Mouse (Mus musculus) myocyte (in vitro differentiated cells): Measurements from ENCODE around the gene Sall1. TPM values are rescaled to one million over a fixed set of nuclear protein-coding genes. Genes with fewer than 3 reads are reported as not detected.

Experiments used
- H3K27me3 ChIP-seq: one replicate; pipeline ENCODE4 v1.6.1; 2011; ENCODE audit not compliant: control insufficient read depth, insufficient read depth, insufficient read length
- H3K36me3 ChIP-seq: one replicate; pipeline ENCODE4 v1.6.1; 2011; ENCODE audit not compliant: control insufficient read depth, insufficient read depth
- H3K4me2 ChIP-seq: one replicate; pipeline ENCODE4 v1.6.1; 2011; ENCODE audit warnings: low read depth, control low read depth
- H3K4me3 ChIP-seq: one replicate; pipeline ENCODE4 v1.5.1; 2011; ENCODE audit warnings: mild to moderate bottlenecking, control low read depth, moderate library complexity
- H3K79me2 ChIP-seq: one replicate; pipeline ENCODE4 v1.6.1; 2011; ENCODE audit not compliant: control insufficient read depth, insufficient read depth
- H3ac ChIP-seq: one replicate; pipeline ENCODE4 v1.6.1; 2011; ENCODE audit not compliant: control insufficient read depth, insufficient read length
- CEBPB ChIP-seq: IDR thresholded peaks from 2 replicates; pipeline ENCODE4 v1.6.1; 2011; ENCODE audit warnings: mild to moderate bottlenecking, moderate library complexity; ENCODE audit not compliant: poor library complexity, insufficient read depth, severe bottlenecking
- E2F4 ChIP-seq: IDR thresholded peaks from one replicate; pipeline ENCODE4 v1.6.1; 2011; ENCODE audit warnings: mild to moderate bottlenecking, control low read depth, moderate library complexity; ENCODE audit not compliant: insufficient read depth
- MAX ChIP-seq: IDR thresholded peaks from one replicate; pipeline ENCODE4 v1.6.1; 2011; ENCODE audit warnings: low read depth, mild to moderate bottlenecking, control low read depth
- MYOD1 ChIP-seq, 3 experiments: IDR thresholded peaks; one replicate each; pipeline ENCODE4 v1.6.1; 2011; ENCODE audit warnings: control low read depth in 2 of 3, low read depth in 2 of 3, mild to moderate bottlenecking in 2 of 3, moderate library complexity in 1 of 3; ENCODE audit not compliant: insufficient read length in 2 of 3, control insufficient read depth in 1 of 3
- MYOG ChIP-seq, 3 experiments: IDR thresholded peaks; one replicate each; pipeline ENCODE4 v1.6.1; 2011; ENCODE audit warnings: control low read depth in 2 of 3, low read depth in 2 of 3, mild to moderate bottlenecking in 2 of 3; ENCODE audit not compliant: insufficient read length in 2 of 3, control insufficient read depth in 1 of 3, insufficient read depth in 1 of 3
- POLR2A ChIP-seq: IDR thresholded peaks from one replicate; pipeline ENCODE4 v1.6.1; 2011; ENCODE audit warnings: low read depth, mild to moderate bottlenecking, control low read depth, moderate library complexity; ENCODE audit not compliant: insufficient read length
- POLR2AphosphoS2 ChIP-seq: IDR thresholded peaks from one replicate; pipeline ENCODE4 v1.6.1; 2011; ENCODE audit warnings: low read depth, control low read depth; ENCODE audit not compliant: insufficient read length
- REST ChIP-seq: IDR thresholded peaks from one replicate; pipeline ENCODE4 v1.6.1; 2011; ENCODE audit warnings: mild to moderate bottlenecking, control low read depth, moderate library complexity; ENCODE audit not compliant: insufficient read depth, insufficient read length
- SRF ChIP-seq: IDR thresholded peaks from one replicate; pipeline ENCODE4 v1.6.1; 2011; ENCODE audit warnings: low read depth; ENCODE audit not compliant: control insufficient read depth, insufficient read length
- TCF12 ChIP-seq: IDR thresholded peaks from one replicate; pipeline ENCODE4 v1.6.1; 2011; ENCODE audit warnings: mild to moderate bottlenecking, control low read depth; ENCODE audit not compliant: poor library complexity, insufficient read depth, severe bottlenecking
- TCF3 ChIP-seq: IDR thresholded peaks from one replicate; pipeline ENCODE4 v1.6.1; 2011; ENCODE audit warnings: low read depth, control low read depth; ENCODE audit not compliant: insufficient read length
- USF1 ChIP-seq: IDR thresholded peaks from one replicate; pipeline ENCODE4 v1.6.1; 2011; ENCODE audit warnings: low read depth, mild to moderate bottlenecking, control low read depth, moderate library complexity
- polyA plus RNA-seq: library from polyadenylated mRNA; unstranded; fragments of >200 nt; fragmentation: generic; extraction: Trizol; gene quantifications from one replicate; pipeline ENCODE4 v1.2.1, GENCODE M21; 2012; ENCODE audit warnings: missing spikeins

Gene Sall1
- polyA plus RNA-seq, 1 experiment, result not detected

GRCm38 (mm10) chr8:89046639-89047348 is 2.8 kb upstream of the Sall1 start:
- H3K4me2 ChIP-seq, result no peak overlapping the region
- H3K4me3 ChIP-seq, result no peak overlapping the region

DNA sequence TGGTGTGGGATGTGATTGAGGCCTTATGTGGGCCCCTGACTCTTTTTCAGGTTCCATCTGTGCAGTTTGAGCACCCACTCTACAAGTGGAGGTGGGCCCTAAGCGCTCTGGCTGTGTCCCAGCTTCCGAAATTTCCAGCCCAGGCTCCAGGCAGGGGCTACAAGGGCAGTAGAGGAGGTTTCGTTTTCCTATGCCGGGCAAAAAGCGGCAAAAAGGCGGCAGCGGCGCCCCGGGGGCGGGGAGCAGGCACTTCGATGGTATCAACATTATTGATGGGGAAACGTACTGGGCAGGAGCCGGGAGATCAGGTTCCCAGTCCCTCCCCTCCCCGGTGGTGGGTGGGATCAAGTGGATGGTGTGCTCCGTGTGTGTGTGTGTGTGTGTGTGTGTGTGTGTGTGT is 2.3 kb upstream of the Sall1 start:
- peaks cover 15% of the 10 kb centered on the region for H3K27me3 ChIP-seq
- no peaks in the 10 kb centered on the region for H3K36me3 ChIP-seq
- H3ac ChIP-seq, result no peak overlapping the region
- no peak overlapping the region for H3K4me3 ChIP-seq
- H3K4me2 ChIP-seq, result no peak overlapping the region
- H3K79me2 ChIP-seq, result no peaks in the 10 kb centered on the region
- TF ChIP-seq MYOG (IDR thresholded peaks at IDR 0.05; ENCODE audit: control insufficient read depth in 1 of 3, insufficient read depth in 1 of 3, insufficient read length in 2 of 3, low read depth in 2 of 3) (no peak), REST (no peak), TCF3 (no peak), USF1 (no peak)

More at GRCm38 (mm10) chr8:89046639-89047348, 2.8 kb upstream of the Sall1 start:
- H3K27me3 ChIP-seq, result peaks cover 15% of the 10 kb centered on the region
- H3ac ChIP-seq, result no peak overlapping the region
- no peak for TF ChIP-seq REST
- TF ChIP-seq POLR2A, result no peak
- TF ChIP-seq POLR2AphosphoS2, result no peak
- no peak for TF ChIP-seq TCF3
- no peak for TF ChIP-seq MYOG (IDR thresholded peaks at IDR 0.05; ENCODE audit: control insufficient read depth in 1 of 3, insufficient read depth in 1 of 3, insufficient read length in 2 of 3, low read depth in 2 of 3)
- no peak for TF ChIP-seq SRF
- no peak for TF ChIP-seq MAX
- TF ChIP-seq E2F4, result no peak
- TF ChIP-seq TCF12, result no peak
- no peak for TF ChIP-seq CEBPB
- TF ChIP-seq MYOD1 (IDR thresholded peaks at IDR 0.05; ENCODE audit: control insufficient read depth in 1 of 3, insufficient read length in 2 of 3, low read depth in 2 of 3), result no peak
- TF ChIP-seq USF1, result no peak
- H3K79me2 ChIP-seq, result no peaks in the 10 kb centered on the region
- H3K36me3 ChIP-seq, result no peaks in the 10 kb centered on the region

GRCm38 (mm10) chr8:89045726-89046125 is 1.8 kb upstream of the Sall1 start:
- Histone ChIP-seq H3K36me3 (no peaks in the 10 kb centered on the region), H3ac (no peak overlapping the region), H3K4me3 (no peak overlapping the region), H3K27me3 (peaks cover 15% of the 10 kb centered on the region), H3K79me2 (no peaks in the 10 kb centered on the region), H3K4me2 (no peak overlapping the region)
- TF ChIP-seq SRF, result no peak
- no peak for TF ChIP-seq TCF12
- TF ChIP-seq MAX, result no peak
- TF ChIP-seq E2F4, result no peak
- TF ChIP-seq USF1, result no peak
- TF ChIP-seq MYOG (IDR thresholded peaks at IDR 0.05; ENCODE audit: control insufficient read depth in 1 of 3, insufficient read depth in 1 of 3, insufficient read length in 2 of 3, low read depth in 2 of 3), result no peak
- no peak for TF ChIP-seq CEBPB
- no peak for TF ChIP-seq REST
- no peak for TF ChIP-seq POLR2A
- no peak for TF ChIP-seq POLR2AphosphoS2

GRCm38 (mm10) chr8:89045218-89045601 is 1.2 kb upstream of the Sall1 start:
- H3ac ChIP-seq, result no peak overlapping the region
- H3K79me2 ChIP-seq, result no peaks in the 10 kb centered on the region
- TF ChIP-seq MYOD1 (IDR thresholded peaks at IDR 0.05; ENCODE audit: control insufficient read depth in 1 of 3, insufficient read length in 2 of 3, low read depth in 2 of 3) (no peak), MAX (no peak), TCF3 (no peak), POLR2A (no peak), E2F4 (no peak), POLR2AphosphoS2 (no peak), REST (no peak), SRF (no peak), USF1 (no peak), MYOG (IDR thresholded peaks at IDR 0.05; ENCODE audit: control insufficient read depth in 1 of 3, insufficient read depth in 1 of 3, insufficient read length in 2 of 3, low read depth in 2 of 3) (no peak), TCF12 (no peak), CEBPB (no peak)
- no peak overlapping the region for H3K4me2 ChIP-seq
- H3K4me3 ChIP-seq, result no peak overlapping the region
- H3K36me3 ChIP-seq, result no peaks in the 10 kb centered on the region
- peaks cover 15% of the 10 kb centered on the region for H3K27me3 ChIP-seq

DNA sequence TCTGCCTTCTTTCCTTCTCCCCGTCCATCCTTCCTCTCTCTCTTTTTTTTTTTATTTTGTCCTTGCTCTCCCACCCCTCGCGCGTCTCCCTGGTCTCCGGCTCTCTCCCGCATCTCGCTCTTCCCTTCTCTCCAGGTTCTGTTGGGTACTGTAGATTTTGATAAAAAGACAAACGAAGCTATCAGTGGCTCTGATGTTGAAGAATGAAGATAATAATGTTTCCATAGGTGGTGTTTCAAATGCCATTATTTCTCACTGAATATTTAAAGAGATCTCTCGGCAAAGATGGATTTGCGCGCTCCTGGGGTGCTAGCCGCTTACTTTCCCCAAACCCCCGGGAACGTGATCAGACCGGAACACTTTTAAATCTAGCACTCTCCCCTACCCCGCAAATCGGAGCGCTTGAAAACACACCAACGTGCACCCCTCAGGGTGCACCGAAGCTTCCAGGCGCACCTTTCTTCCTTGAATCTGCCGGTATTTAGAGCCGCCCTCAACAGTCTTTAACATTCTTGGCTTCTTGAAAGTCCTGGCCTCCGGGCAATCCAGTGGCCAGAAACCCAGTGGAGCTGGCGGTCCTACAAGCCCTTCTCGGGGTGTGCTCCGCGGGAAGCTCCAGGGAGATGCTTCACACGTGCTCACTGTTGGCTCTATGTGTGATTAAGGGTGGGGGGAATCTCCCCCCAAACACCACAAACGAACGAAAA is 702 bp upstream of the Sall1 start:
- no peak for TF ChIP-seq REST
- no peak for TF ChIP-seq E2F4
- no peak for TF ChIP-seq TCF3
- no peak for TF ChIP-seq SRF
- TF ChIP-seq MAX, result no peak
- TF ChIP-seq MYOG (IDR thresholded peaks at IDR 0.05; ENCODE audit: control insufficient read depth in 1 of 3, insufficient read depth in 1 of 3, insufficient read length in 2 of 3, low read depth in 2 of 3), result no peak
- no peak for TF ChIP-seq CEBPB
- TF ChIP-seq USF1, result no peak
- no peak for TF ChIP-seq MYOD1 (IDR thresholded peaks at IDR 0.05; ENCODE audit: control insufficient read depth in 1 of 3, insufficient read length in 2 of 3, low read depth in 2 of 3)
- H3ac ChIP-seq, result no peak overlapping the region
- H3K4me2 ChIP-seq, result no peak overlapping the region
- no peak overlapping the region for H3K4me3 ChIP-seq
- no peaks in the 10 kb centered on the region for H3K36me3 ChIP-seq
- H3K27me3 ChIP-seq, result peaks cover 15% of the 10 kb centered on the region
- no peaks in the 10 kb centered on the region for H3K79me2 ChIP-seq
